Mouse (Mus musculus): ENCODE measurements around the gene Nhs.

GRCm38 (mm10) chrX:162020039-162020566 lies 139.4 kb downstream of the Nhs start:
- no peak for TF ChIP-seq CTCF (IDR thresholded peaks at IDR 0.05)
- TF ChIP-seq POLR2A (IDR thresholded peaks at IDR 0.05; ENCODE audit: insufficient read depth, low read depth, low read length), result no peak
- TF ChIP-seq EP300 (IDR thresholded peaks at IDR 0.05; ENCODE audit: insufficient read depth, low read depth, low read length), result no peak

All from heart, adult 2 months (tissue).